Mouse (Mus musculus) limb, embryonic 11.5 days (tissue): ENCODE measurements at regions not wholly inside any gene's neighbourhood (a gene's known extent, or its start where the extent isn't known, plus 50 kb on each side); places are given as distances from the start of the nearest gene placed in this dataset.
A peak's percentile ranks its signal among the peaks of the same experiment; 100 is the strongest.

ENCODE experiments used
- ATAC-seq: fragments of 200-750 bp; cut with Nextera tagmentation; 2 replicates; pipeline ENCODE4 v1.8.0; 2017; ENCODE audit warnings: low read depth; ENCODE audit not compliant: insufficient number of reproducible peaks, low FRiP score, low TSS enrichment
- DNase-seq: peaks from one replicate; pipeline ENCODE4 v3.0.0-alpha.2; 2015; ENCODE audit warnings: low spot score
- H3K27ac ChIP-seq: fragments of 300-500 bp; sonication (generic); replicated peaks from 2 replicates; pipeline ENCODE4 v1.5.1; 2014; ENCODE audit warnings: low read depth, mild to moderate bottlenecking, low read length
- H3K27me3 ChIP-seq: fragments of 300-500 bp; sonication (generic); 2 replicates; pipeline ENCODE4 v1.6.1; 2014; ENCODE audit warnings: mild to moderate bottlenecking, low read length, mixed read lengths; ENCODE audit not compliant: control insufficient read depth, insufficient read depth
- H3K36me3 ChIP-seq: fragments of 300-500 bp; sonication (generic); 2 replicates; pipeline ENCODE4 v1.6.1; 2014; ENCODE audit warnings: mild to moderate bottlenecking, low read length, moderate library complexity, mixed read lengths; ENCODE audit not compliant: control insufficient read depth, insufficient read depth
- H3K4me1 ChIP-seq: fragments of 300-500 bp; sonication (generic); 2 replicates; pipeline ENCODE4 v1.6.1; 2014; ENCODE audit warnings: low read length, mixed read lengths; ENCODE audit not compliant: control insufficient read depth, insufficient read depth
- H3K4me2 ChIP-seq: fragments of 300-500 bp; sonication (generic); 2 replicates; pipeline ENCODE4 v1.6.1; 2014; ENCODE audit warnings: low read depth, mild to moderate bottlenecking, moderate library complexity; ENCODE audit not compliant: severe bottlenecking
- H3K4me3 ChIP-seq: fragments of 300-500 bp; sonication (generic); 2 replicates; pipeline ENCODE4 v1.5.1; 2014; ENCODE audit warnings: low read depth, low read length
- H3K9ac ChIP-seq: fragments of 300-500 bp; sonication (generic); 2 replicates; pipeline ENCODE4 v1.6.1; 2014; ENCODE audit warnings: mild to moderate bottlenecking, low read length
- H3K9me3 ChIP-seq: fragments of 300-500 bp; sonication (generic); 2 replicates; pipeline ENCODE4 v1.6.1; 2016; ENCODE audit warnings: low read length; ENCODE audit not compliant: control insufficient read depth
- WGBS: fragments of 180-500 bp; shearing (Covaris S2); extraction: QIAGEN DNeasy Blood & Tissue Kit; methylation state at CpG from one replicate; pipeline ENCODE4 v1.1.7; 2014; 5-methylcytosine and 5-hydroxymethylcytosine counted together

- 86% methylated on average over 7 of the region's 7 CpGs for WGBS
- Histone ChIP-seq H3K9ac (no peak overlapping the region), H3K27ac (no peak overlapping the region), H3K4me3 (no peak overlapping the region), H3K27me3 (no peaks in the 10 kb centered on the region), H3K4me1 (no peaks in the 10 kb centered on the region), H3K9me3 (no peaks in the 10 kb centered on the region), H3K4me2 (no peak overlapping the region), H3K36me3 (no peaks in the 10 kb centered on the region)
- ATAC-seq (no peak), DNase-seq (no peak)
Observed at GRCm38 (mm10) chr8:87112355-87112754, 227.3 kb upstream of the N4bp1 start.

GRCm38 (mm10) chr8:87105106-87105505, 220.0 kb upstream of the N4bp1 start:
- ATAC-seq (no peak), DNase-seq (no peak)
- H3K36me3 ChIP-seq, result no peaks in the 10 kb centered on the region
- H3K27ac ChIP-seq, result no peak overlapping the region
- no peaks in the 10 kb centered on the region for H3K4me1 ChIP-seq
- H3K9me3 ChIP-seq, result no peaks in the 10 kb centered on the region
- no peaks in the 10 kb centered on the region for H3K27me3 ChIP-seq
- H3K4me2 ChIP-seq, result no peak overlapping the region
- no peak overlapping the region for H3K9ac ChIP-seq
- H3K4me3 ChIP-seq, result no peak overlapping the region
- 64% methylated on average over 7 of the region's 7 CpGs for WGBS

- ATAC-seq (no peak), DNase-seq (no peak)
- WGBS, result 58% methylated on average over 2 of the region's 2 CpGs
- no peaks in the 10 kb centered on the region for H3K27me3 ChIP-seq
- H3K4me3 ChIP-seq, result no peak overlapping the region
- H3K9ac ChIP-seq, result no peak overlapping the region
- H3K9me3 ChIP-seq, result no peaks in the 10 kb centered on the region
- no peaks in the 10 kb centered on the region for H3K4me1 ChIP-seq
- H3K36me3 ChIP-seq, result no peaks in the 10 kb centered on the region
- no peak overlapping the region for H3K4me2 ChIP-seq
- no peak overlapping the region for H3K27ac ChIP-seq
Observed at GRCm38 (mm10) chr8:87095211-87095610, 210.2 kb upstream of the N4bp1 start.

- WGBS, result 76% methylated on average over 4 of the region's 4 CpGs
- H3K9ac ChIP-seq, result no peak overlapping the region
- no peak for DNase-seq
- H3K9me3 ChIP-seq, result no peaks in the 10 kb centered on the region
- no peak for ATAC-seq
- no peak overlapping the region for H3K4me3 ChIP-seq
- no peaks in the 10 kb centered on the region for H3K4me1 ChIP-seq
- no peaks in the 10 kb centered on the region for H3K36me3 ChIP-seq
- H3K27ac ChIP-seq, result no peak overlapping the region
- no peaks in the 10 kb centered on the region for H3K27me3 ChIP-seq
- H3K4me2 ChIP-seq, result no peak overlapping the region
Observed at GRCm38 (mm10) chr8:87094685-87095084, 209.6 kb upstream of the N4bp1 start.

GRCm38 (mm10) chr8:87093716-87094115, 208.7 kb upstream of the N4bp1 start:
- no peak overlapping the region for H3K27ac ChIP-seq
- H3K36me3 ChIP-seq, result no peaks in the 10 kb centered on the region
- H3K4me2 ChIP-seq, result no peak overlapping the region
- no peak overlapping the region for H3K9ac ChIP-seq
- H3K27me3 ChIP-seq, result no peaks in the 10 kb centered on the region
- DNase-seq (no peak), ATAC-seq (no peak)
- 70% methylated on average over 10 of the region's 10 CpGs for WGBS
- H3K4me1 ChIP-seq, result no peaks in the 10 kb centered on the region
- H3K9me3 ChIP-seq, result no peaks in the 10 kb centered on the region
- H3K4me3 ChIP-seq, result no peak overlapping the region

GRCm38 (mm10) chr8:87093081-87093480, 208.0 kb upstream of the N4bp1 start:
- no peak overlapping the region for H3K9ac ChIP-seq
- no peak overlapping the region for H3K27ac ChIP-seq
- 78% methylated on average over 5 of the region's 5 CpGs for WGBS
- no peaks in the 10 kb centered on the region for H3K36me3 ChIP-seq
- H3K4me2 ChIP-seq, result no peak overlapping the region
- H3K4me3 ChIP-seq, result no peak overlapping the region
- H3K4me1 ChIP-seq, result no peaks in the 10 kb centered on the region
- no peaks in the 10 kb centered on the region for H3K9me3 ChIP-seq
- ATAC-seq (no peak), DNase-seq (no peak)
- no peaks in the 10 kb centered on the region for H3K27me3 ChIP-seq

GRCm38 (mm10) chr8:87087451-87088095, 202.5 kb upstream of the N4bp1 start:
- Histone ChIP-seq H3K27ac (no peak overlapping the region), H3K4me2 (no peak overlapping the region), H3K4me3 (no peak overlapping the region), H3K9ac (no peak overlapping the region), H3K36me3 (no peaks in the 10 kb centered on the region), H3K9me3 (no peaks in the 10 kb centered on the region), H3K27me3 (no peaks in the 10 kb centered on the region), H3K4me1 (no peaks in the 10 kb centered on the region)
- WGBS, result 45% methylated on average over 9 of the region's 9 CpGs
- ATAC-seq (no peak), DNase-seq (peak; percentile 86)

GRCm38 (mm10) chr8:87078260-87078659, 193.2 kb upstream of the N4bp1 start:
- WGBS, result 69% methylated on average over 6 of the region's 6 CpGs
- Histone ChIP-seq H3K9me3 (no peaks in the 10 kb centered on the region), H3K27ac (no peak overlapping the region), H3K4me1 (no peaks in the 10 kb centered on the region), H3K4me2 (no peak overlapping the region), H3K27me3 (no peaks in the 10 kb centered on the region), H3K36me3 (no peaks in the 10 kb centered on the region), H3K9ac (no peak overlapping the region), H3K4me3 (no peak overlapping the region)
- ATAC-seq (no peak), DNase-seq (no peak)

GRCm38 (mm10) chr8:87075921-87076320, 190.9 kb upstream of the N4bp1 start:
- ATAC-seq, result no peak
- no peaks in the 10 kb centered on the region for H3K36me3 ChIP-seq
- no peaks in the 10 kb centered on the region for H3K27me3 ChIP-seq
- no peak overlapping the region for H3K4me2 ChIP-seq
- 92% methylated on average over 4 of the region's 4 CpGs for WGBS
- DNase-seq, result no peak
- no peak overlapping the region for H3K27ac ChIP-seq
- H3K9ac ChIP-seq, result no peak overlapping the region
- no peaks in the 10 kb centered on the region for H3K9me3 ChIP-seq
- no peak overlapping the region for H3K4me3 ChIP-seq
- no peaks in the 10 kb centered on the region for H3K4me1 ChIP-seq
